Mouse (Mus musculus): ENCODE measurements around the gene Polr2c. TPM values are rescaled to one million over a fixed set of nuclear protein-coding genes. Genes with fewer than 3 reads are reported as not detected.
A peak's percentile ranks its signal among the peaks of the same experiment; 100 is the strongest.

The Polr2c gene
- polyA plus RNA-seq, 1 experiment from 2014 or later: 149 TPM

GRCm38 (mm10) chr8:94917851-94918495 lies 60.7 kb downstream of the Polr2c start, which contains the start of gene Ccdc102a:
Ccdc102a (minus strand) TSS chr8:94918098.
- H3K27ac ChIP-seq: peak within 1 kb of the TSS; percentile 94
- 3% methylated on average over 50 of the region's 51 CpGs for WGBS
- peaks cover 52% of the 10 kb centered on the region for H3K4me1 ChIP-seq

GRCm38 (mm10) chr8:94919256-94919655 lies 62.0 kb downstream of the Polr2c start:
- no peak overlapping the region for H3K27ac ChIP-seq
- H3K27me3 ChIP-seq: no peaks in the 10 kb centered on the region
- no peaks in the 10 kb centered on the region for H3K9me3 ChIP-seq
- H3K36me3 ChIP-seq: no peaks in the 10 kb centered on the region
- H3K9ac ChIP-seq: no peak overlapping the region
- H3K4me3 ChIP-seq: no peak overlapping the region
- peaks cover 39% of the 10 kb centered on the region for H3K4me1 ChIP-seq
- ATAC-seq (ENCODE audit: low FRiP score, low read depth): no peak
- H3K4me2 ChIP-seq (replicated peaks): no peak overlapping the region

More at GRCm38 (mm10) chr8:94917851-94918495, 60.7 kb downstream of the Polr2c start, which contains the start of gene Ccdc102a:
- peaks cover 12% of the 10 kb centered on the region for H3K27me3 ChIP-seq
- H3K36me3 ChIP-seq: peaks cover 5% of the 10 kb centered on the region
- no peaks in the 10 kb centered on the region for H3K9me3 ChIP-seq
- peak; percentile 45 for ATAC-seq (ENCODE audit: low FRiP score, low read depth)
- H3K4me3 ChIP-seq: peak within 1 kb of the TSS; percentile 81
- H3K9ac ChIP-seq: peak within 1 kb of the TSS; percentile 94
- H3K4me2 ChIP-seq (replicated peaks): peak within 1 kb of the TSS; percentile 88

GRCm38 (mm10) chr8:94922176-94922575 lies 64.9 kb downstream of the Polr2c start:
- Histone ChIP-seq H3K27ac (no peak overlapping the region), H3K36me3 (no peaks in the 10 kb centered on the region), H3K27me3 (no peaks in the 10 kb centered on the region), H3K9me3 (no peaks in the 10 kb centered on the region), H3K4me2 (replicated peaks) (no peak overlapping the region), H3K4me3 (no peak overlapping the region), H3K9ac (no peak overlapping the region), H3K4me1 (peaks cover 12% of the 10 kb centered on the region; the same call in 1 of the 2 replicates)
- WGBS: 62% methylated on average over 6 of the region's 6 CpGs
- ATAC-seq (ENCODE audit: low FRiP score, low read depth): no peak

GRCm38 (mm10) chr8:94922602-94923001 lies 65.4 kb downstream of the Polr2c start:
- 33% methylated on average over 8 of the region's 8 CpGs for WGBS
- Histone ChIP-seq H3K27ac (no peak overlapping the region), H3K4me2 (replicated peaks) (no peak overlapping the region), H3K4me1 (peaks cover 12% of the 10 kb centered on the region; the same call in 1 of the 2 replicates), H3K27me3 (no peaks in the 10 kb centered on the region), H3K4me3 (no peak overlapping the region), H3K36me3 (no peaks in the 10 kb centered on the region), H3K9me3 (no peaks in the 10 kb centered on the region), H3K9ac (no peak overlapping the region)
- no peak for ATAC-seq (ENCODE audit: low FRiP score, low read depth)

Other genes with a start within 250 kb of the Polr2c start
- gene Arl2bp, start 190.8 kb upstream of the Polr2c start, polyA plus RNA-seq (2015; fragmentation: Nextera tagmentation; extraction: Ambion mirVana): 151 and 160 TPM in 2 replicates
- gene Pllp, start 161.2 kb upstream of the Polr2c start, polyA plus RNA-seq (2015; fragmentation: Nextera tagmentation; extraction: Ambion mirVana): 0.50 and 0.83 TPM in 2 replicates
- gene Ccl22, start 111.9 kb upstream of the Polr2c start, polyA plus RNA-seq (2015; fragmentation: Nextera tagmentation; extraction: Ambion mirVana): not detected in 2 replicates
- gene Cx3cl1, start 85.4 kb upstream of the Polr2c start, polyA plus RNA-seq (2015; fragmentation: Nextera tagmentation; extraction: Ambion mirVana): 6.3 and 6.8 TPM in 2 replicates
- 0.42 TPM in 1 of 2 replicates, not detected in the other for gene Ccl17, start 47.0 kb upstream of the Polr2c start, polyA plus RNA-seq (2015; fragmentation: Nextera tagmentation; extraction: Ambion mirVana)
- 72.7 and 73.7 TPM in 2 replicates for gene Coq9, start 19.1 kb upstream of the Polr2c start, polyA plus RNA-seq (2015; fragmentation: Nextera tagmentation; extraction: Ambion mirVana)
- 127 and 133 TPM in 2 replicates for gene Ciapin1, start 19.1 kb upstream of the Polr2c start, polyA plus RNA-seq (2015; fragmentation: Nextera tagmentation; extraction: Ambion mirVana)
- 21.4 and 21.7 TPM in 2 replicates for gene Dok4, start 18.9 kb downstream of the Polr2c start, polyA plus RNA-seq (2015; fragmentation: Nextera tagmentation; extraction: Ambion mirVana)
- 46.3 and 46.6 TPM in 2 replicates for gene Ccdc102a, start 60.6 kb downstream of the Polr2c start, polyA plus RNA-seq (2015; fragmentation: Nextera tagmentation; extraction: Ambion mirVana)
- gene Adgrg5, start 66.2 kb downstream of the Polr2c start, polyA plus RNA-seq (2015; fragmentation: Nextera tagmentation; extraction: Ambion mirVana): 0.10 and 0.13 TPM in 2 replicates
- 7.9 and 8.7 TPM in 2 replicates for gene Adgrg1, start 117.3 kb downstream of the Polr2c start, polyA plus RNA-seq (2015; fragmentation: Nextera tagmentation; extraction: Ambion mirVana)
- gene Adgrg3, start 160.2 kb downstream of the Polr2c start, polyA plus RNA-seq (2015; fragmentation: Nextera tagmentation; extraction: Ambion mirVana): 3.0 and 3.3 TPM in 2 replicates
- not detected in 2 replicates for gene Drc7, start 197.7 kb downstream of the Polr2c start, polyA plus RNA-seq (2015; fragmentation: Nextera tagmentation; extraction: Ambion mirVana)
- 24.2 and 25.6 TPM in 2 replicates for gene Katnb1, start 223.7 kb downstream of the Polr2c start, polyA plus RNA-seq (2015; fragmentation: Nextera tagmentation; extraction: Ambion mirVana)